Mouse (Mus musculus) CH12.LX (cell line): ENCODE data around the gene Mfsd6l. TPM values are rescaled to one million over a fixed set of nuclear protein-coding genes. Genes with fewer than 3 reads are reported as not detected.

ENCODE experiments used
- DNase-seq: peaks from one replicate; pipeline ENCODE4 v3.0.0-alpha.2; 2013; ENCODE audit errors: extremely low read depth
- H3K27ac ChIP-seq: 2 replicates; pipeline ENCODE4 v1.5.1; 2012; ENCODE audit warnings: low read depth, mild to moderate bottlenecking, control low read depth, moderate library complexity; ENCODE audit not compliant: insufficient read depth
- H3K27me3 ChIP-seq: replicated peaks from 2 replicates; pipeline ENCODE3; 2012; ENCODE audit warnings: inconsistent platforms
- H3K36me3 ChIP-seq, 2 experiments: replicated peaks in 1 of 2; 2 replicates each; pipeline versions ENCODE3 to v1.6.1; 2012; ENCODE audit warnings: inconsistent platforms in 1 of 2, low read length in 1 of 2, mild to moderate bottlenecking in 1 of 2, mixed read lengths in 1 of 2, moderate library complexity in 1 of 2; ENCODE audit not compliant: control insufficient read depth in 1 of 2, insufficient read depth in 1 of 2
- H3K4me1 ChIP-seq, 2 experiments: 2 replicates each; pipeline ENCODE4 v1.6.1; 2012; ENCODE audit warnings: inconsistent platforms in 1 of 2, moderate library complexity in 1 of 2; ENCODE audit not compliant: insufficient read depth in 2 of 2, control insufficient read depth in 1 of 2
- H3K4me2 ChIP-seq: 2 replicates; pipeline ENCODE4 v1.6.1; 2012; ENCODE audit warnings: low read depth, mild to moderate bottlenecking, control low read depth; ENCODE audit not compliant: poor library complexity, insufficient read depth, severe bottlenecking
- H3K4me3 ChIP-seq, 3 experiments: fragments of 150-350 bp in 1 of 3; sonication (generic) in 1 of 3; replicated peaks in 1 of 3; 2 replicates each; pipeline versions ENCODE3 to v1.5.1; 2011 to 2012; ENCODE audit warnings: low read depth in 2 of 3, low read length in 2 of 3, mild to moderate bottlenecking in 2 of 3, moderate library complexity in 2 of 3, control low read depth in 1 of 3, improper control_type of control experiment in 1 of 3, inconsistent platforms in 1 of 3, mixed read lengths in 1 of 3; ENCODE audit not compliant: poor library complexity in 1 of 3
- H3K79me2 ChIP-seq: replicated peaks from 2 replicates; pipeline ENCODE4 v1.6.1; 2012; ENCODE audit warnings: mild to moderate bottlenecking, moderate library complexity; ENCODE audit not compliant: control insufficient read depth, poor library complexity, insufficient read depth, severe bottlenecking; ENCODE audit errors: extremely low read depth
- H3K9ac ChIP-seq: 2 replicates; pipeline ENCODE4 v1.6.1; 2012; ENCODE audit warnings: low read depth, mild to moderate bottlenecking, control low read depth, moderate library complexity; ENCODE audit not compliant: insufficient read depth
- H3K9me3 ChIP-seq: replicated peaks from 2 replicates; pipeline ENCODE3; 2012; ENCODE audit warnings: low read length, inconsistent platforms, mixed read lengths
- CHD1 ChIP-seq: IDR thresholded peaks from 2 replicates; pipeline ENCODE4 v1.6.1; 2012; ENCODE audit warnings: low read depth, low read length, improper control_type of control experiment, inconsistent platforms
- CHD2 ChIP-seq: IDR thresholded peaks from 2 replicates; pipeline ENCODE4 v1.6.1; 2011; ENCODE audit warnings: low read length, improper control_type of control experiment
- CTCF ChIP-seq, 2 experiments: IDR thresholded peaks in 1 of 2; conservative IDR thresholded peaks in 1 of 2; 2 replicates each; pipeline ENCODE4 v1.5.1; 2011 to 2012; ENCODE audit warnings: low read depth in 2 of 2, low read length in 2 of 2, improper control_type of control experiment in 1 of 2, inconsistent platforms in 1 of 2, mild to moderate bottlenecking in 1 of 2, moderate library complexity in 1 of 2
- E2F4 ChIP-seq: IDR thresholded peaks from 2 replicates; pipeline ENCODE4 v1.6.1; 2011; ENCODE audit warnings: low read depth, low read length, improper control_type of control experiment; ENCODE audit not compliant: insufficient replicate concordance
- ELF1 ChIP-seq: IDR thresholded peaks from 2 replicates; pipeline ENCODE4 v1.6.1; 2014; ENCODE audit warnings: low read depth, mild to moderate bottlenecking, inconsistent platforms, low read length, improper control_type of control experiment
- HCFC1 ChIP-seq: IDR thresholded peaks from 2 replicates; pipeline ENCODE4 v1.6.1; 2012; ENCODE audit warnings: low read depth, mild to moderate bottlenecking, inconsistent platforms, low read length, improper control_type of control experiment
- JUND ChIP-seq: conservative IDR thresholded peaks from 2 replicates; pipeline ENCODE4 v1.6.1; 2011; ENCODE audit warnings: low read depth, low read length, improper control_type of control experiment
- MAFK ChIP-seq: IDR thresholded peaks from 2 replicates; pipeline ENCODE4 v1.6.1; 2011; ENCODE audit warnings: low read length, improper control_type of control experiment; ENCODE audit not compliant: insufficient replicate concordance
- MAX ChIP-seq: IDR thresholded peaks from 2 replicates; pipeline ENCODE4 v1.6.1; 2011; ENCODE audit warnings: low read length, improper control_type of control experiment
- MEF2A ChIP-seq: IDR thresholded peaks from 2 replicates; pipeline ENCODE4 v1.6.1; 2014; ENCODE audit warnings: low read depth, mild to moderate bottlenecking, inconsistent platforms, low read length, improper control_type of control experiment, borderline replicate concordance
- MXI1 ChIP-seq: IDR thresholded peaks from 2 replicates; pipeline ENCODE4 v1.6.1; 2011; ENCODE audit warnings: mild to moderate bottlenecking, low read depth, low read length, improper control_type of control experiment
- MYC ChIP-seq: IDR thresholded peaks from 2 replicates; pipeline ENCODE4 v1.6.1; 2011; ENCODE audit warnings: low read depth, mild to moderate bottlenecking, improper control_type of control experiment, low read length
- PAX5 ChIP-seq: IDR thresholded peaks from 2 replicates; pipeline ENCODE4 v1.6.1; 2012; ENCODE audit warnings: low read length, inconsistent platforms, mixed read lengths
- POLR2A ChIP-seq: IDR thresholded peaks from 2 replicates; pipeline ENCODE4 v1.6.1; 2011; ENCODE audit warnings: low read depth, mild to moderate bottlenecking, improper control_type of control experiment, low read length
- RAD21 ChIP-seq: IDR thresholded peaks from 2 replicates; pipeline ENCODE4 v1.6.1; 2011; ENCODE audit warnings: low read depth, mild to moderate bottlenecking, low read length, improper control_type of control experiment, moderate library complexity
- RCOR1 ChIP-seq: conservative IDR thresholded peaks from 2 replicates; pipeline ENCODE4 v1.6.1; 2012; ENCODE audit warnings: low read depth, mild to moderate bottlenecking, inconsistent platforms, low read length, improper control_type of control experiment
- SIN3A ChIP-seq: IDR thresholded peaks from 2 replicates; pipeline ENCODE4 v1.6.1; 2012; ENCODE audit warnings: low read length, improper control_type of control experiment, inconsistent platforms
- SMC3 ChIP-seq: IDR thresholded peaks from 2 replicates; pipeline ENCODE4 v1.6.1; 2011; ENCODE audit warnings: low read depth, low read length, improper control_type of control experiment
- TBP ChIP-seq: conservative IDR thresholded peaks from 2 replicates; pipeline ENCODE4 v1.6.1; 2011; ENCODE audit warnings: low read depth, low read length, improper control_type of control experiment
- USF2 ChIP-seq: conservative IDR thresholded peaks from 2 replicates; pipeline ENCODE4 v1.6.1; 2011; ENCODE audit warnings: low read depth, low read length, improper control_type of control experiment
- ZC3H11A ChIP-seq: IDR thresholded peaks from 2 replicates; pipeline ENCODE4 v1.6.1; 2012; ENCODE audit warnings: low read depth, mild to moderate bottlenecking, inconsistent platforms, low read length, improper control_type of control experiment
- ZKSCAN1 ChIP-seq: IDR thresholded peaks from 2 replicates; pipeline ENCODE4 v1.6.1; 2012; ENCODE audit warnings: low read depth, inconsistent platforms, low read length, improper control_type of control experiment, borderline replicate concordance
- ZMIZ1 ChIP-seq: IDR thresholded peaks from 2 replicates; pipeline ENCODE4 v1.6.1; 2012; ENCODE audit warnings: low read depth, mild to moderate bottlenecking, inconsistent platforms, low read length, improper control_type of control experiment
- ZNF384 ChIP-seq: IDR thresholded peaks from 2 replicates; pipeline ENCODE4 v1.6.1; 2012; ENCODE audit warnings: low read depth, low read length, improper control_type of control experiment, inconsistent platforms
- dilution Hi-C: fragments of 300-500 bp; cut with MboI; formaldehyde crosslinking; loops from 2 replicates; pipeline ENCODE4 v1.14.3; 2020; ENCODE audit warnings: low sequenced_read_pairs; ENCODE audit not compliant: extremely low pct_unique_long_range_greater_than_20kb, extremely low pct_ligation_motif_present
- in situ Hi-C: fragments of 300-500 bp; cut with MboI; formaldehyde crosslinking; loops from 3 replicates; pipeline ENCODE4 v1.14.3; 2019; ENCODE audit warnings: low sequenced_read_pairs, low pct_ligation_motif_present, low pct_unique_long_range_greater_than_20kb, mixed read lengths
- polyA plus RNA-seq: library from polyadenylated mRNA; unstranded; fragments of >175 nt; gene quantifications from 2 replicates; pipeline ENCODE4 v1.2.1, GENCODE M21; 2012; ENCODE audit warnings: low read depth; ENCODE audit not compliant: insufficient read length
- total RNA-seq, 2 experiments: library from RNA; depleted of rRNA; stranded (reverse); fragments of 300-350 nt in 1 of 2; fragments of >200 nt in 1 of 2; gene quantifications; 2 replicates each; pipeline ENCODE4 v1.2.3; 2012 to 2014

Gene Mfsd6l
- total and polyA plus RNA-seq, 3 experiments, result 4.0 to 6.4 (median 4.2) TPM

GRCm38 (mm10) chr11:68565032-68565429 is 9.0 kb downstream of the Mfsd6l start:
- DNase-seq, result no peak
- dilution Hi-C loops, result no loop called here
- Histone ChIP-seq H3K4me2 (no peak overlapping the region), H3K4me3 (no peak overlapping the region), H3K27ac (no peak overlapping the region), H3K9me3 (no peaks in the 10 kb centered on the region), H3K4me1 (peaks cover 0 to 4% of the 10 kb centered on the region in 2 experiments; a peak in 2 of 4 replicates), H3K36me3 (peaks cover 0 to 2% of the 10 kb centered on the region in 2 experiments), H3K9ac (no peak overlapping the region), H3K79me2 (no peaks in the 10 kb centered on the region), H3K27me3 (no peaks in the 10 kb centered on the region)
- in situ Hi-C loops, result no loop called here
- TF ChIP-seq JUND (no peak), POLR2A (no peak), CHD2 (no peak), CTCF (conservative IDR thresholded peaks at IDR 0.05 in 1 of 2, IDR thresholded peaks at IDR 0.05 in 1 of 2; ENCODE audit: low read depth in 2 of 2, low read length in 2 of 2) (no peak), TBP (no peak), ZMIZ1 (no peak), SMC3 (no peak), RAD21 (no peak), USF2 (no peak), ZNF384 (no peak), HCFC1 (no peak), E2F4 (no peak), MAFK (no peak), MAX (no peak), PAX5 (no peak), ZKSCAN1 (no peak), MYC (no peak), MEF2A (no peak)
- TF ChIP-seq, all 38 proteins: peak for 0

- no peak overlapping the region for H3K27ac ChIP-seq
- TF ChIP-seq CTCF (conservative IDR thresholded peaks at IDR 0.05 in 1 of 2, IDR thresholded peaks at IDR 0.05 in 1 of 2; ENCODE audit: low read depth in 2 of 2, low read length in 2 of 2), result peak; percentile 49 to 81
- TF ChIP-seq MEF2A, result 0 out of 2 replicates have a peak, but pooled peaks have one; percentile 19
- TF ChIP-seq JUND, result 0 out of 2 replicates have a peak, but pooled peaks have one; percentile 41
- no peak for TF ChIP-seq ZNF384
- TF ChIP-seq E2F4, result no peak
- no peak for TF ChIP-seq TBP
- TF ChIP-seq POLR2A, result no peak
- 0 out of 2 replicates have a peak, but pooled peaks have one; percentile 24 for TF ChIP-seq ELF1
- TF ChIP-seq SMC3, result peak; percentile 71
- TF ChIP-seq CHD1, result no peak
- no peak for TF ChIP-seq MXI1
- TF ChIP-seq MYC, result 0 out of 2 replicates have a peak, but pooled peaks have one; percentile 14
- no peak for TF ChIP-seq SIN3A
- TF ChIP-seq ZC3H11A, result peak; percentile 20; the same call in 1 of the 2 replicates
- TF ChIP-seq RCOR1, result no peak
- peak; percentile 60 for TF ChIP-seq RAD21
- TF ChIP-seq USF2, result no peak
- no peak overlapping the region for H3K4me3 ChIP-seq
- in situ Hi-C loops (no loop called here), dilution Hi-C loops (no loop called here)
- H3K4me2 ChIP-seq, result no peak overlapping the region
- H3K9me3 ChIP-seq, result no peaks in the 10 kb centered on the region
- no peaks in the 10 kb centered on the region for H3K27me3 ChIP-seq
- peak; percentile 66 for DNase-seq
- no peaks in the 10 kb centered on the region for H3K79me2 ChIP-seq
- peaks cover 0 to 4% of the 10 kb centered on the region in 2 experiments; a peak in 2 of 4 replicates for H3K4me1 ChIP-seq
- H3K36me3 ChIP-seq, result no peaks in the 10 kb centered on the region
- H3K9ac ChIP-seq, result no peak overlapping the region
Measured at GRCm38 (mm10) chr11:68566447-68567059, 10.6 kb downstream of the Mfsd6l start.
